Mouse (Mus musculus): ENCODE data around the gene Ptpn5. TPM values are rescaled to one million over a fixed set of nuclear protein-coding genes. Genes with fewer than 3 reads are reported as not detected.

Ptpn5 gene
- total and polyA plus RNA-seq, 3 experiments = 0.11 TPM; not detected in 2

GRCm38 (mm10) chr7:47155396-47155795, 21.9 kb upstream of the Ptpn5 start:
- DNase-seq (ENCODE audit: low spot score) = no peak
- H3K4me3 ChIP-seq (ENCODE audit: low read depth, low read length) = no peak overlapping the region
- no peaks in the 10 kb centered on the region; the same call in 1 of the 2 replicates for H3K9me3 ChIP-seq (replicated peaks)
- TF ChIP-seq TAL1 (conservative IDR thresholded peaks at IDR 0.05; ENCODE audit: low read depth, low read length) (no peak), CTCF (IDR thresholded peaks at IDR 0.05; ENCODE audit: low read depth, low read length) (0 out of 2 replicates have a peak, but pooled peaks have one; percentile 10)
- no peaks in the 10 kb centered on the region for H3K27me3 ChIP-seq (ENCODE audit: insufficient read depth, low read length)
- ATAC-seq (ENCODE audit: extremely low read depth, insufficient number of reproducible peaks, low FRiP score, poor library complexity, severe bottlenecking) = no peak
- no peaks in the 10 kb centered on the region for H3K36me3 ChIP-seq (replicated peaks)
- H3K4me1 ChIP-seq (ENCODE audit: insufficient read depth, low read depth, low read length) = no peaks in the 10 kb centered on the region

- Histone ChIP-seq H3K27me3 (ENCODE audit: insufficient read depth, low read length) (no peaks in the 10 kb centered on the region), H3K4me1 (ENCODE audit: insufficient read depth, low read depth, low read length) (no peaks in the 10 kb centered on the region), H3K9me3 (replicated peaks) (no peaks in the 10 kb centered on the region; the same call in 1 of the 2 replicates), H3K4me3 (ENCODE audit: low read depth, low read length) (no peak overlapping the region), H3K36me3 (replicated peaks) (no peaks in the 10 kb centered on the region)
- DNase-seq (ENCODE audit: low spot score) = peak; percentile 35
- ATAC-seq (ENCODE audit: extremely low read depth, insufficient number of reproducible peaks, low FRiP score, poor library complexity, severe bottlenecking) = no peak
- no peak for TF ChIP-seq POLR2AphosphoS5 (IDR thresholded peaks at IDR 0.05; ENCODE audit: insufficient replicate concordance, low read depth, low read length)
- TF ChIP-seq GATA2 (IDR thresholded peaks at IDR 0.05; ENCODE audit: borderline replicate concordance, low read depth, low read length) = no peak
- TF ChIP-seq CTCF (IDR thresholded peaks at IDR 0.05; ENCODE audit: low read depth, low read length) = peak; percentile 27; the same call in 1 of the 2 replicates
These were observed 17.1 kb upstream of the Ptpn5 start for GRCm38 (mm10) chr7:47150420-47151061.

GRCm38 (mm10) chr7:47148298-47148697, 14.8 kb upstream of the Ptpn5 start:
- Histone ChIP-seq H3K36me3 (replicated peaks) (no peaks in the 10 kb centered on the region), H3K27me3 (ENCODE audit: insufficient read depth, low read length) (no peaks in the 10 kb centered on the region), H3K4me1 (ENCODE audit: insufficient read depth, low read depth, low read length) (no peaks in the 10 kb centered on the region), H3K9me3 (replicated peaks) (no peaks in the 10 kb centered on the region), H3K4me3 (ENCODE audit: low read depth, low read length) (no peak overlapping the region)
- no peak for TF ChIP-seq TAL1 (conservative IDR thresholded peaks at IDR 0.05; ENCODE audit: low read depth, low read length)
- no peak for TF ChIP-seq GATA2 (IDR thresholded peaks at IDR 0.05; ENCODE audit: borderline replicate concordance, low read depth, low read length)
- no peak for TF ChIP-seq GATA1 (IDR thresholded peaks at IDR 0.05; ENCODE audit: borderline replicate concordance, low read length)
- no peak for TF ChIP-seq CTCF (IDR thresholded peaks at IDR 0.05; ENCODE audit: low read depth, low read length)
- no peak for TF ChIP-seq POLR2AphosphoS5 (IDR thresholded peaks at IDR 0.05; ENCODE audit: insufficient replicate concordance, low read depth, low read length)
- ATAC-seq (ENCODE audit: extremely low read depth, insufficient number of reproducible peaks, low FRiP score, poor library complexity, severe bottlenecking) (no peak), DNase-seq (ENCODE audit: low spot score) (no peak)

GRCm38 (mm10) chr7:47146034-47146812, 12.7 kb upstream of the Ptpn5 start:
- TF ChIP-seq TAL1 (conservative IDR thresholded peaks at IDR 0.05; ENCODE audit: low read depth, low read length) (no peak), CTCF (IDR thresholded peaks at IDR 0.05; ENCODE audit: low read depth, low read length) (no peak), GATA1 (IDR thresholded peaks at IDR 0.05; ENCODE audit: borderline replicate concordance, low read length) (no peak), POLR2AphosphoS5 (IDR thresholded peaks at IDR 0.05; ENCODE audit: insufficient replicate concordance, low read depth, low read length) (no peak), GATA2 (IDR thresholded peaks at IDR 0.05; ENCODE audit: borderline replicate concordance, low read depth, low read length) (no peak)
- ATAC-seq (ENCODE audit: extremely low read depth, insufficient number of reproducible peaks, low FRiP score, poor library complexity, severe bottlenecking) (no peak), DNase-seq (ENCODE audit: low spot score) (no peak)
- no peaks in the 10 kb centered on the region for H3K36me3 ChIP-seq (replicated peaks)
- no peaks in the 10 kb centered on the region for H3K27me3 ChIP-seq (ENCODE audit: insufficient read depth, low read length)
- no peaks in the 10 kb centered on the region for H3K4me1 ChIP-seq (ENCODE audit: insufficient read depth, low read depth, low read length)
- H3K4me3 ChIP-seq (ENCODE audit: low read depth, low read length) = no peak overlapping the region
- no peaks in the 10 kb centered on the region for H3K9me3 ChIP-seq (replicated peaks)

- no peaks in the 10 kb centered on the region for H3K9me3 ChIP-seq (replicated peaks)
- ATAC-seq (ENCODE audit: extremely low read depth, insufficient number of reproducible peaks, low FRiP score, poor library complexity, severe bottlenecking) (no peak), DNase-seq (ENCODE audit: low spot score) (no peak)
- H3K36me3 ChIP-seq (replicated peaks) = no peaks in the 10 kb centered on the region
- TF ChIP-seq GATA1 (IDR thresholded peaks at IDR 0.05; ENCODE audit: borderline replicate concordance, low read length) = no peak
- H3K27me3 ChIP-seq (ENCODE audit: insufficient read depth, low read length) = no peaks in the 10 kb centered on the region
- H3K4me3 ChIP-seq (ENCODE audit: low read depth, low read length) = no peak overlapping the region
- no peaks in the 10 kb centered on the region for H3K4me1 ChIP-seq (ENCODE audit: insufficient read depth, low read depth, low read length)
These were observed 10.8 kb upstream of the Ptpn5 start for GRCm38 (mm10) chr7:47144299-47144698.

GRCm38 (mm10) chr7:47139823-47140325, 6.4 kb upstream of the Ptpn5 start:
- DNase-seq (ENCODE audit: low spot score) (no peak), ATAC-seq (ENCODE audit: extremely low read depth, insufficient number of reproducible peaks, low FRiP score, poor library complexity, severe bottlenecking) (no peak)
- no peak for TF ChIP-seq TAL1 (conservative IDR thresholded peaks at IDR 0.05; ENCODE audit: low read depth, low read length)
- no peak for TF ChIP-seq GATA1 (IDR thresholded peaks at IDR 0.05; ENCODE audit: borderline replicate concordance, low read length)
- TF ChIP-seq POLR2AphosphoS5 (IDR thresholded peaks at IDR 0.05; ENCODE audit: insufficient replicate concordance, low read depth, low read length) = no peak
- TF ChIP-seq GATA2 (IDR thresholded peaks at IDR 0.05; ENCODE audit: borderline replicate concordance, low read depth, low read length) = no peak
- no peak for TF ChIP-seq CTCF (IDR thresholded peaks at IDR 0.05; ENCODE audit: low read depth, low read length)
- no peaks in the 10 kb centered on the region for H3K36me3 ChIP-seq (replicated peaks)
- peaks cover 1% of the 10 kb centered on the region; the same call in 1 of the 2 replicates for H3K27me3 ChIP-seq (ENCODE audit: insufficient read depth, low read length)
- no peaks in the 10 kb centered on the region for H3K9me3 ChIP-seq (replicated peaks)
- no peaks in the 10 kb centered on the region for H3K4me1 ChIP-seq (ENCODE audit: insufficient read depth, low read depth, low read length)
- no peak overlapping the region for H3K4me3 ChIP-seq (ENCODE audit: low read depth, low read length)
